In genomic region chr14:25116424-25116823, GRCm38 (mm10) we compare ENCODE assay signal across 8 mouse cellular contexts.
DNase-seq lines count a peak whose midpoint lies in the region; ATAC-seq and TF ChIP-seq lines count a peak whose summit lies in the region.

No protein-coding gene starts in this region.

- DNase-seq in kidney, adult 2 months: peak; percentile 82
- DNase-seq in adrenal gland, postnatal 14 days: peak; percentile 85
- peak; percentile 64 for DNase-seq in embryo, embryonic 9.5 days (ENCODE audit: extremely low spot score)
- DNase-seq in hindbrain, postnatal 0 days (ENCODE audit: low spot score): peak; percentile 77
- peak; percentile 79 for DNase-seq in limb, embryonic 11.5 days (ENCODE audit: low spot score)
- DNase-seq in retina, adult 2 months (ENCODE audit: low read depth, low spot score): peak; percentile 39
- peak; percentile 92 for DNase-seq in thymus, postnatal 4 days

- H3K4me2 ChIP-seq in kidney, embryonic 16.5 days (replicated peaks; ENCODE audit: low read depth, low read length): no peak overlapping the region
- no peak overlapping the region for H3K4me2 ChIP-seq in hindbrain, postnatal 0 days (ENCODE audit: low read depth, low read length)
- no peak overlapping the region for H3K4me2 ChIP-seq in limb, embryonic 11.5 days (ENCODE audit: low read depth, severe bottlenecking)

- 58% methylated on average over 4 of the region's 4 CpGs for WGBS in kidney, adult 2 months
- 55% methylated on average over 4 of the region's 4 CpGs for WGBS in kidney, embryonic 16.5 days
- WGBS in hindbrain, postnatal 0 days: 49% methylated on average over 4 of the region's 4 CpGs
- 48% methylated on average over 4 of the region's 4 CpGs for WGBS in limb, embryonic 11.5 days

- H3K4me1 ChIP-seq in kidney, adult 2 months (ENCODE audit: control insufficient read depth, insufficient read depth, low read length): peaks cover 6% of the 10 kb centered on the region; the same call in 1 of the 2 replicates
- peaks cover 14% of the 10 kb centered on the region for H3K4me1 ChIP-seq in kidney, embryonic 16.5 days (ENCODE audit: insufficient read depth, low read length)
- no peaks in the 10 kb centered on the region for H3K4me1 ChIP-seq in hindbrain, postnatal 0 days (ENCODE audit: insufficient read depth, low read length)
- no peaks in the 10 kb centered on the region for H3K4me1 ChIP-seq in limb, embryonic 11.5 days (ENCODE audit: control insufficient read depth, insufficient read depth, low read length)

- peak; percentile 92 for TF ChIP-seq CTCF in kidney, adult 2 months (conservative IDR thresholded peaks at IDR 0.05; ENCODE audit: insufficient read depth, insufficient read length, low read depth, low read length)
- peak; percentile 89 for TF ChIP-seq CTCF in hindbrain, postnatal 0 days (IDR thresholded peaks at IDR 0.05; ENCODE audit: low read depth)

- H3K4me3 ChIP-seq in kidney, adult 2 months (ENCODE audit: insufficient read depth, low read depth, low read length): no peak overlapping the region
- no peak overlapping the region for H3K4me3 ChIP-seq in kidney, embryonic 16.5 days (ENCODE audit: low read length)
- H3K4me3 ChIP-seq in hindbrain, postnatal 0 days (ENCODE audit: low read length): no peak overlapping the region
- H3K4me3 ChIP-seq in limb, embryonic 11.5 days (ENCODE audit: low read depth, low read length): no peak overlapping the region

- TF ChIP-seq POLR2A in kidney, adult 2 months (IDR thresholded peaks at IDR 0.05; ENCODE audit: low read depth, low read length): no peak

- H3K9me3 ChIP-seq in kidney, embryonic 16.5 days (ENCODE audit: low read length): 0 out of 2 replicates have a peak, but pooled peaks cover 3% of the 10 kb centered on the region
- no peaks in the 10 kb centered on the region for H3K9me3 ChIP-seq in hindbrain, postnatal 0 days (ENCODE audit: low read length)
- no peaks in the 10 kb centered on the region for H3K9me3 ChIP-seq in limb, embryonic 11.5 days (ENCODE audit: control insufficient read depth, low read length)

- no peaks in the 10 kb centered on the region for H3K27me3 ChIP-seq in kidney, adult 2 months (replicated peaks; ENCODE audit: control insufficient read depth, insufficient read depth, low read length)
- H3K27me3 ChIP-seq in kidney, embryonic 16.5 days (ENCODE audit: insufficient read depth, low read length): no peaks in the 10 kb centered on the region
- no peaks in the 10 kb centered on the region for H3K27me3 ChIP-seq in hindbrain, postnatal 0 days (ENCODE audit: insufficient read depth, low read length)
- no peaks in the 10 kb centered on the region for H3K27me3 ChIP-seq in limb, embryonic 11.5 days (ENCODE audit: control insufficient read depth, insufficient read depth, low read length)

- no peaks in the 10 kb centered on the region for H3K36me3 ChIP-seq in kidney, adult 2 months (ENCODE audit: control insufficient read depth, insufficient read depth, low read length)
- no peaks in the 10 kb centered on the region for H3K36me3 ChIP-seq in kidney, embryonic 16.5 days (ENCODE audit: insufficient read depth, low read length)
- H3K36me3 ChIP-seq in hindbrain, postnatal 0 days (ENCODE audit: insufficient read depth, low read length): no peaks in the 10 kb centered on the region
- H3K36me3 ChIP-seq in limb, embryonic 11.5 days (ENCODE audit: control insufficient read depth, insufficient read depth, low read length): no peaks in the 10 kb centered on the region

- H3K27ac ChIP-seq in kidney, adult 2 months (ENCODE audit: insufficient read depth, low read depth, low read length): no peak overlapping the region
- H3K27ac ChIP-seq in kidney, embryonic 16.5 days (ENCODE audit: low read length): no peak overlapping the region
- no peak overlapping the region for H3K27ac ChIP-seq in hindbrain, postnatal 0 days
- H3K27ac ChIP-seq in limb, embryonic 11.5 days (replicated peaks; ENCODE audit: low read depth, low read length): no peak overlapping the region

- ATAC-seq in kidney, embryonic 16.5 days (ENCODE audit: low FRiP score, low TSS enrichment): no peak
- no peak for ATAC-seq in hindbrain, postnatal 0 days
- ATAC-seq in limb, embryonic 11.5 days (ENCODE audit: insufficient number of reproducible peaks, low FRiP score, low TSS enrichment, low read depth): no peak

- H3K9ac ChIP-seq in kidney, embryonic 16.5 days (replicated peaks; ENCODE audit: low read length): no peak overlapping the region
- no peak overlapping the region for H3K9ac ChIP-seq in hindbrain, postnatal 0 days (replicated peaks; ENCODE audit: low read length)
- no peak overlapping the region for H3K9ac ChIP-seq in limb, embryonic 11.5 days (ENCODE audit: low read length)

Comparison
In these comparisons a context has a peak if more than half of its experiments do, and no peak if none do; other contexts are left out.
1. DNase-seq: peak in every context shown above with its lines; median percentile 92 in thymus, postnatal 4 days; 85 in adrenal gland, postnatal 14 days; 82 in kidney, adult 2 months; 79 in limb, embryonic 11.5 days; 77 in hindbrain, postnatal 0 days; 64 in embryo, embryonic 9.5 days; 39 in retina, adult 2 months.